Mouse (Mus musculus): ENCODE results near the gene Gpr176. TPM values are rescaled to one million over a fixed set of nuclear protein-coding genes. Genes with fewer than 3 reads are reported as not detected.

Gpr176 gene
- total RNA-seq, 2 experiments from 2014 or later = not detected

DNA sequence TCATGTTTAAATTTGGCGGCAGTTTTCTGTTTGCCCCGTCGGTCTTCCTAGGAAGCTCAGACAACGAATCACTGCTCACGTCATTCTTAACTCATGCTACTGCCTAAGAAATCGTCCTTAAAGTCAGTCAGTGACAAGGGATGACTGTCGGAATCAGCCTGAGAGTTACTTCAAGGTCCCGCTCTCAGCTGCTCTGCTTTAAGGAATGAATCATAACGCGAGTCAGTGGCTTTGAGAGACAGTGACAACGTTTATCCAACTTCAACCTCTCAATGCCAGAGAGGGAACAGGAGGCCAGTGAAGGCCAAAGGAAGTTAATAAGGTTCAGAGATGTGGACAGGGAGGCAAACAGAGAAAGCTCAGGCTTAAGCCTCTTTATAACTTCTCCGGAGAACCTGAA is 124.3 kb downstream of the Gpr176 start:
- no peak for ATAC-seq (ENCODE audit: poor library complexity, severe bottlenecking)

DNA sequence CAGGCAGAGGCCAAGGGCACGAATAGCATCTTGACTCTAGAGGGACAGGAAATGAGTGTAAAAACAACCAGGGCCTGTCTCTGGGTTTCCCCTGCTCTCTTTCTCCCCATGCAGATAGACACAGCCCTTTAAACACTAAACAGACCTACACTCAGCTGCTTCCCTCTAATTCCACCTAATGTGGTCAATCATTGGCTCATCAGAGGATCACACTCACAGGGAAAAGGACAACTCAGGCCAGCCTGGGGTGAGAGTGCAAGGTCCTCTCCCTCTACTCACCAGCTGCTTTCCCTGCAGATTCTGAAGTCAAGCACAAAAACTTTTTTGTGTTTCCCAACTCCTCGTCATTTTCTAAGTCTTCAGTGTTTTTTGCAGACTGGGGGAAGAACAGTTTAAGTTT is 125.2 kb downstream of the Gpr176 start:
- no peak for ATAC-seq (ENCODE audit: poor library complexity, severe bottlenecking)

DNA sequence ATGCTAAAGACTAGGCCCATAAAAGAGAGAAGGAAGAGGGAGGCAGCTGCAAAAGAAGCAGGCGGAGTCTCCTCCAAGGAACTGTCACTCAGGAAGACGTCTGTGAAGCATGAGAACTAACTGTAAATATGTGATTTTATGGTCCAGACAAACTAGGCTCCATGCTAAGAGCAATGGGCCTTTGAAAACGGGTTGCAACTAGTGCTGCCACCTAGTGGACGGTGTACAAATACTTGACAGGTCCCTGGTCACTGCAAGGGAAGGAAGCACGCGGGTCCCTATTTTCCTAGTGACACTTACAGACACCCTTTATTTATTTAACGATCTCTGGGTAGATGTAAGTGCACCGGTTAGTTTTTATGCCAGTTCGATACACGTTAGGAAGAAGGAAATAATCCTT is 127.3 kb downstream of the Gpr176 start:
- peak; percentile 86 for ATAC-seq (ENCODE audit: poor library complexity, severe bottlenecking)

DNA sequence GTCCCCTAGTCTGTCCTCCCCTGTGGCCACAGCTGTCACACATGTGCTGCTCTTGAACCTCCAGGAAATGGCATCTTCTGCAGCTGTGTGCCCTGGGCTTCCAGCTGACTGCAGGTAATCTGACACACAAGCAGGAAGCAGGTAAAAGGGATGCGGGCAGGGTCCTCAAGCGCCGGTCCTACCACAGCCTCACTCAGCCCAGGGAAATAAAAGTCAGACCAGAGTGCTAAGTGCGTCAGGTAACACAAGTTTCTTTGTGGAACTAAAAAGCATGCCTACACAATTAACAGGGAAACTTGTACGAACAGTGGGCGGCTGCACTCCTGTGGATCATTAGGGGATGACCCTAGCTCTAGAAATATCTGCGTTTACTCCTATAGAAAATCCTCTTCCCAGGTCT is 137.0 kb downstream of the Gpr176 start:
- no peak for ATAC-seq (ENCODE audit: poor library complexity, severe bottlenecking)

DNA sequence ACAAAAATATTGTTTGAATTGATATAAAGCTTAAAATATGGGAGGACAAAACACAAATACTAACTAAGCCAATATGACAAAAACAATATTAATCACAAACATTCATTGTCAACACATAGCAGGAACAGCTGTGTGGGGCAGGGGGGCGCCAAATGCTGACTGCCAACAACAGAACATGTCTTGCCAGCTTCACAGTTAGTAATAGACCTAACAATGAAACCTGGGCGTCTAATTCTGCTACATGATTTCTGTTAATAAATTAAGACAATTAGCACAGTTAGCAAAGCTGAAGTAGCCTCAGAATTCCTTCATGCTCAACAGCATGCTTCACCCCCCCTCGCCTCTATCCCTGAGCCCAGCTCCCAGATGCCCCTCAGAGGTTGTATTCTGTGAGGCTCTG is 137.6 kb downstream of the Gpr176 start:
- no peak for ATAC-seq (ENCODE audit: poor library complexity, severe bottlenecking)

DNA sequence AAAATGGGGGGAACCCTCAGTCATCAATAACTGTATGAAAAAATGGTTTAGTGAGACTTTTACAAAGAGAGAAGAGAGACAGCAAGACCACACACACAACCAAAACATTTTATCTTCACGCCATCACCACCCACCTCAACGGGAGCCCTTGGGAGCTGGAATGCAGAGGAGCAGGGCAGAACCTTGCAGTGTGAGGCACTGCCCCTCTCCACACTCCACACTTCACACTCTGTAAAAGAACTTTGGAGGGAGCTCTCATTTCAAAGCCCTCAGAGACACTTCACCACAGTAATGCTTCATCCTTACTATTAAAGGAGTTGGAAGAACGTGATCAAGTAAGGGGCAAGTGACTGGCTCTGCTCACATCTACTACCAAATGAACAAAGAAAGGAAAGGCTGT is 142.7 kb downstream of the Gpr176 start:
- ATAC-seq (ENCODE audit: poor library complexity, severe bottlenecking) = no peak

DNA sequence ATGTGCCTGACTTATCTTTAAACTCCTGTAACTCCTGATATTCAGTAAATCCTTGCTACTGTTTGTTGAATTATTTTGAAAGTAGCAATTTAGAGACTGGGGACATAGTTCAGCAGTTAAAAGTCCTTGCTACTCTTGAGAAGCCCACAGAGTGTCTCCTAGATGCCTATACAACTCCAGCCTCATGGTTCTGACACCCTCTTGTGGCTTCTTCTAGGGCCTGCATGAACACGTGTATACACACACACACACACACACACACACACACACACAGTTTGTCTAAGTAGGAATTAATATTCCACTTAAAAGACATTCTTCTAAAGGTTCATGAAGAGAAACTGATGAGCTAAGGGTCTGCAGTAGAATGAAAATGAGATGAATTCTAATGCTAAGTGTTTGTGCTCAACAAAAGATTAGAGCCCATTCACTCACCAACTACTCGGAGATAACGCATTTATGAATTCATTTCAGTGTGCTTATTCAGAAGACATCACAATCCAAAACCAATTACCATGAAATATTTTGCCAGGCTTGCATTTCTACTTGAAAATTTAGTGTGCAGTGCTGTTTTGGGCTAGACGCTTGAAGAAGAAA is 144.6 kb downstream of the Gpr176 start:
- ATAC-seq (ENCODE audit: poor library complexity, severe bottlenecking) = no peak

Other genes starting within 250 kb of the Gpr176 start
- not detected in 2 replicates for gene Fsip1, start 116.5 kb downstream of the Gpr176 start, total RNA-seq (2015)
- gene Fsip1, start 116.5 kb downstream of the Gpr176 start, total RNA-seq (2017) = 0.07 TPM in 1 of 2 replicates, not detected in the other
- gene Eif2ak4, start 15.2 kb upstream of the Gpr176 start, total RNA-seq (2015) = 5.8 and 7.1 TPM in 2 replicates
- 5.7 and 7.5 TPM in 2 replicates for gene Eif2ak4, start 15.2 kb upstream of the Gpr176 start, total RNA-seq (2017)
- gene Srp14, start 106.3 kb upstream of the Gpr176 start, total RNA-seq (2015) = 160 and 173 TPM in 2 replicates
- gene Srp14, start 106.3 kb upstream of the Gpr176 start, total RNA-seq (2017) = 181 and 193 TPM in 2 replicates
- 8.8 and 12.4 TPM in 2 replicates for gene Bmf, start 176.3 kb upstream of the Gpr176 start, total RNA-seq (2015)
- gene Bmf, start 176.3 kb upstream of the Gpr176 start, total RNA-seq (2017) = 9.7 and 11.5 TPM in 2 replicates
- gene Bub1b, start 224.8 kb upstream of the Gpr176 start, total RNA-seq (2015) = 48.8 and 63.4 TPM in 2 replicates
- gene Bub1b, start 224.8 kb upstream of the Gpr176 start, total RNA-seq (2017) = 139 TPM in 2 replicates

All from megakaryocyte, adult 5-6 weeks (primary cell).